8 mouse cellular contexts compared by ENCODE assay signal in genomic region chr17:35295796-35296195, GRCm38 (mm10). TPM values are rescaled to one million over a fixed set of nuclear protein-coding genes. Genes with fewer than 3 reads are reported as not detected.
DNase-seq lines count a peak whose midpoint lies in the region; ATAC-seq and TF ChIP-seq lines count a peak whose summit lies in the region.
"Not testable (repeated sequence)": the region's sequence is repeated elsewhere in the genome, so short reads cannot be mapped to it uniquely, and the experiment has no call there.

No protein-coding gene starts in this region.

- H3K4me2 ChIP-seq in forebrain, embryonic 14.5 days (ENCODE audit: low read length); hindbrain, embryonic 11.5 days (replicated peaks; ENCODE audit: low read depth, low read length): not testable (repeated sequence)

- H3K27ac ChIP-seq in forebrain, embryonic 14.5 days (ENCODE audit: low read depth, low read length); hindbrain, embryonic 11.5 days (ENCODE audit: low read depth, low read length); small intestine, adult 2 months (ENCODE audit: insufficient read depth, low read depth, low read length): not testable (repeated sequence)

- H3K9me3 ChIP-seq in G1E (replicated peaks); forebrain, embryonic 14.5 days (replicated peaks; ENCODE audit: control insufficient read depth, low read length); hindbrain, embryonic 11.5 days (ENCODE audit: control insufficient read depth, low read length): not testable (repeated sequence)

- H3K27me3 ChIP-seq in G1E (ENCODE audit: insufficient read depth, low read length) = peaks cover 15% of the 10 kb centered on the region
- not testable (repeated sequence) for H3K27me3 ChIP-seq in forebrain, embryonic 14.5 days (replicated peaks; ENCODE audit: control insufficient read depth, insufficient read depth, low read length); hindbrain, embryonic 11.5 days (ENCODE audit: control insufficient read depth, insufficient read depth, low read length); small intestine, adult 2 months (ENCODE audit: control insufficient read depth, insufficient read depth, low read length)

- H3K9ac ChIP-seq in forebrain, embryonic 14.5 days (ENCODE audit: low read length); hindbrain, embryonic 11.5 days (ENCODE audit: low read depth, low read length): not testable (repeated sequence)

- H3K4me3 ChIP-seq in G1E (ENCODE audit: low read depth, low read length); forebrain, embryonic 14.5 days (ENCODE audit: low read depth, low read length); hindbrain, embryonic 11.5 days (ENCODE audit: low read depth, low read length); small intestine, adult 2 months (ENCODE audit: low read depth, low read length): not testable (repeated sequence)

- H3K36me3 ChIP-seq in G1E (replicated peaks); forebrain, embryonic 14.5 days (ENCODE audit: control insufficient read depth, insufficient read depth, low read length); hindbrain, embryonic 11.5 days (ENCODE audit: control insufficient read depth, insufficient read depth, low read length); small intestine, adult 2 months (ENCODE audit: control insufficient read depth, insufficient read depth, low read length): not testable (repeated sequence)

- peak; percentile 87 for TF ChIP-seq CTCF in G1E (IDR thresholded peaks at IDR 0.05; ENCODE audit: low read depth, low read length)
- TF ChIP-seq CTCF in small intestine, adult 2 months (IDR thresholded peaks at IDR 0.05; ENCODE audit: extremely low read depth, insufficient read length, insufficient replicate concordance, low read depth, low read length) = peak; percentile 78; the same call in 1 of the 2 replicates

- DNase-seq in G1E (ENCODE audit: low spot score) = not testable (repeated sequence)
- peak; percentile 42 for DNase-seq in c-Kit-positive CD71-positive TER-119-negative erythroid progenitor cells, embryonic 14.5 days (ENCODE audit: low read depth)
- DNase-seq in forebrain, embryonic 14.5 days (ENCODE audit: low spot score) = peak; percentile 16
- peak; percentile 69 for DNase-seq in hindbrain, embryonic 11.5 days (ENCODE audit: low spot score)
- peak; percentile 11 to 18 for DNase-seq in layer of hippocampus, postnatal 36 days
- peak; percentile 57 for DNase-seq in urinary bladder, postnatal 14 days (ENCODE audit: low spot score)

- not testable (repeated sequence) for TF ChIP-seq POLR2A in small intestine, adult 2 months (IDR thresholded peaks at IDR 0.05; ENCODE audit: low read depth, low read length)

- H3K4me1 ChIP-seq in G1E (ENCODE audit: insufficient read depth, low read depth, low read length); forebrain, embryonic 14.5 days (ENCODE audit: control insufficient read depth, insufficient read depth, low read length); hindbrain, embryonic 11.5 days (replicated peaks; ENCODE audit: control insufficient read depth, insufficient read depth, low read length); small intestine, adult 2 months (ENCODE audit: control insufficient read depth, insufficient read depth, insufficient read length, low read length): not testable (repeated sequence)

- ATAC-seq in G1E (ENCODE audit: extremely low read depth, insufficient number of reproducible peaks, low FRiP score, poor library complexity, severe bottlenecking); forebrain, embryonic 14.5 days; hindbrain, embryonic 11.5 days (ENCODE audit: low FRiP score): not testable (repeated sequence)
- peak; percentile 49; the same call in 1 of the 2 replicates for ATAC-seq in megakaryocyte, adult 5-6 weeks (ENCODE audit: poor library complexity, severe bottlenecking)

- 5% methylated on average over 5 of the region's 5 CpGs for WGBS in forebrain, embryonic 14.5 days
- WGBS in hindbrain, embryonic 11.5 days = 6% methylated on average over 5 of the region's 5 CpGs
- WGBS in small intestine, adult 2 months = 4% methylated on average over 5 of the region's 5 CpGs

RNA-seq across cellular contexts. Expression of gene H2-Q1, which starts 24.4 kb away (rescaled TPM):
- total RNA-seq in G1E (2014; fragmentation: Nextera tagmentation) (not detected in 2 replicates), G1E (2017) (0.16 TPM in 1 of 2 replicates, not detected in the other)
- polyA plus RNA-seq in G1E (2012) = not detected in 2 replicates
- 0.46 TPM in 1 of 2 replicates, not detected in the other for polyA plus RNA-seq in forebrain, embryonic 14.5 days (2014; fragmentation: Nextera tagmentation; extraction: Ambion mirVana)
- polyA plus RNA-seq in hindbrain, embryonic 11.5 days (2014; fragmentation: Nextera tagmentation; extraction: Ambion mirVana) = not detected in 2 replicates
- total RNA-seq in layer of hippocampus, postnatal 36 days (2021) = under 1 TPM in 1 of 2 experiments, not detected in 1; 0.20 TPM
- total RNA-seq in megakaryocyte, adult 5-6 weeks (2015) = not detected in 2 replicates
- total RNA-seq in megakaryocyte, adult 5-6 weeks (2017) = not detected in 2 replicates
- 36.3 and 83.4 TPM in 2 replicates for polyA plus RNA-seq in small intestine, adult 2 months (2012; rRNA removed)

RNA-seq across cellular contexts. Expression of gene H2-D1, which starts 33.3 kb away (rescaled TPM):
- total RNA-seq in G1E (2014; fragmentation: Nextera tagmentation) (50.2 and 53.6 TPM in 2 replicates), G1E (2017) (109 and 115 TPM in 2 replicates)
- polyA plus RNA-seq in G1E (2012) = 88.5 and 106 TPM in 2 replicates
- polyA plus RNA-seq in forebrain, embryonic 14.5 days (2014; fragmentation: Nextera tagmentation; extraction: Ambion mirVana) = 37.5 and 44.2 TPM in 2 replicates
- 42.9 and 43.2 TPM in 2 replicates for polyA plus RNA-seq in hindbrain, embryonic 11.5 days (2014; fragmentation: Nextera tagmentation; extraction: Ambion mirVana)
- 10 to 100 TPM; 13.4 to 18.0 TPM for total RNA-seq in layer of hippocampus, postnatal 36 days (2021)
- total RNA-seq in megakaryocyte, adult 5-6 weeks (2015) = 572 and 605 TPM in 2 replicates
- 1,046 and 1,120 TPM in 2 replicates for total RNA-seq in megakaryocyte, adult 5-6 weeks (2017)
- 776 and 1,546 TPM in 2 replicates for polyA plus RNA-seq in small intestine, adult 2 months (2012; rRNA removed)

RNA-seq across cellular contexts. Expression of gene H2-Q2, which starts 46.2 kb away (rescaled TPM):
- total RNA-seq in G1E (2014; fragmentation: Nextera tagmentation) (not detected in 2 replicates), G1E (2017) (not detected in 2 replicates)
- polyA plus RNA-seq in G1E (2012) = not detected in 2 replicates
- 1.1 and 2.1 TPM in 2 replicates for polyA plus RNA-seq in forebrain, embryonic 14.5 days (2014; fragmentation: Nextera tagmentation; extraction: Ambion mirVana)
- 0.52 and 0.53 TPM in 2 replicates for polyA plus RNA-seq in hindbrain, embryonic 11.5 days (2014; fragmentation: Nextera tagmentation; extraction: Ambion mirVana)
- under 1 TPM in 1 of 2 experiments, not detected in 1; 0.37 TPM for total RNA-seq in layer of hippocampus, postnatal 36 days (2021)
- total RNA-seq in megakaryocyte, adult 5-6 weeks (2015) = not detected in 2 replicates
- total RNA-seq in megakaryocyte, adult 5-6 weeks (2017) = not detected in 2 replicates
- polyA plus RNA-seq in small intestine, adult 2 months (2012; rRNA removed) = 554 and 1,052 TPM in 2 replicates

RNA-seq across cellular contexts. Expression of gene Ddx39b, which starts 54.2 kb away (rescaled TPM):
- total RNA-seq in G1E (2014; fragmentation: Nextera tagmentation) = 424 and 464 TPM in 2 replicates
- 171 and 174 TPM in 2 replicates for total RNA-seq in G1E (2017)
- 362 and 363 TPM in 2 replicates for polyA plus RNA-seq in G1E (2012)
- 478 and 489 TPM in 2 replicates for polyA plus RNA-seq in forebrain, embryonic 14.5 days (2014; fragmentation: Nextera tagmentation; extraction: Ambion mirVana)
- 633 and 640 TPM in 2 replicates for polyA plus RNA-seq in hindbrain, embryonic 11.5 days (2014; fragmentation: Nextera tagmentation; extraction: Ambion mirVana)
- 100 to 1,000 TPM; 220 to 232 TPM for total RNA-seq in layer of hippocampus, postnatal 36 days (2021)
- total RNA-seq in megakaryocyte, adult 5-6 weeks (2015) = 166 TPM in 2 replicates
- total RNA-seq in megakaryocyte, adult 5-6 weeks (2017) = 115 and 125 TPM in 2 replicates
- polyA plus RNA-seq in small intestine, adult 2 months (2012; rRNA removed) = 95.6 and 194 TPM in 2 replicates

Comparison
In these comparisons a context has a peak if more than half of its experiments do, and no peak if none do; other contexts are left out.
1. RNA of gene H2-Q1, which starts 24.4 kb away (polyA plus RNA-seq): 36.3 to 83.4 TPM in small intestine, adult 2 months; not detected in hindbrain, embryonic 11.5 days, not detected in G1E and 0.46 TPM in forebrain, embryonic 14.5 days; every median in the first group is over 10 times any median in the second.
2. RNA of gene H2-Q2, which starts 46.2 kb away (polyA plus RNA-seq): 554 to 1,052 TPM in small intestine, adult 2 months; 1.1 to 2.1 TPM in forebrain, embryonic 14.5 days, 0.52 to 0.53 TPM in hindbrain, embryonic 11.5 days and not detected in G1E; every median in the first group is over 100 times any median in the second.